Mouse (Mus musculus) lung, postnatal 4 days (tissue): ENCODE measurements around the gene Dagla.

Experiments used
- DNase-seq, 2 experiments: peaks; one replicate each; pipeline ENCODE4 v3.0.0; 2021

Dagla gene

DNA sequence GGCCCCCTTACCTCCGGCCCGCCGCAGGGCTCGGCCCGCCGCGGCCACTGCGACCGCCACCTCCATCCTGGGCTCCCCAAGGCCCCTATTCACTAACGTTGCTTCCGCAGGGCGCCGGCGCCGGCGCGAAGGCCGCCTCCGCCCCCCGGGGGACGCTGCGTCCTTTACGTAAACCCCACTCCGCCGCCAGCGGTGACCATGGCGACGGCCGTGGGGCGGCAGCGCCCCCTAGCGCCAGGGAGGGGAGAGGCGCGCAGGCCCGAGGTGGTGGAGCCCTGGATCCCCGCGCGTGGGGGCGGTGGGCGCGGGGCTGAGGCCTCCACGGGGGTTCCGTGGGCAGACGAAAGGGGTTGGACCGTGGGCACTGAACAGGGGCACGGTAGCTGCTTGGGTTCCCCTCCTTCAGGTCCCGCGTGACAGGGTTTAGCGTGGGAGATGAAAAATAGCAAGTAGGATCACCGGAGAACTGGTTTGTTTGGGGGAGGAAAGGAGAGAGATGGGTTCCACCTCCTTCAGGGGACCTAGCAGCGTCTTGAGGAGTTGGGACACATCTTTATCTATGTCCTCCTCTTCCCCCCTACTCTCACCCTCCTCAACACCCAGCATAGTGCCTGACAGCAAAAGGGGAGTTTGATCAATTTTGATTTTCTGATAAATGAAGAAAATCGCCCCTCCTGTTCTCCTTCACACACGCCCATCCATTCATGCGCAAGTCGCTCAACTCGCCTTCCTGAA lies at the start of gene Dagla:
Gene Dagla, minus strand, starts transcription at position 68 of the 735 bp plus-strand sequence.
- peak; percentile 83 to 89 for DNase-seq

DNA sequence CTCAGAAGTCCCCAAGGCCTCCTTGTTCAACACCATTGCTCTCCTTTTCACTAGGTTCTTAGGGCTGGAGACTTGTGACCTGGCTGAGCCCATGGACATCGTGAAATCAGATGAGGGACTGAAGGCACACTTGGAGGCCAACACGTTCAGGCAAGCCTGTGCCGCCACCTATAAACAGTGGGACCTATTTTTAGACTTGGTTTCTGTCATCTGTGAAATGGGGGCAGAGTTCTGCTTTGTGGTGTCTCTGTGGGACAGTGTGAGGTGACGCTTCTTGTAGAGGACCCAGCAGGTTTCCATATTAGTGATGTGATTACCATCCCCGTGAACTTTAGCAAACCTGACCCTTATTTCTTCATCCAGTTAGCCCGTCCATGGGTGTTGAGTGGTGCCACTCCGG lies 47.5 kb upstream of the Dagla start:
- no peak for DNase-seq

DNA sequence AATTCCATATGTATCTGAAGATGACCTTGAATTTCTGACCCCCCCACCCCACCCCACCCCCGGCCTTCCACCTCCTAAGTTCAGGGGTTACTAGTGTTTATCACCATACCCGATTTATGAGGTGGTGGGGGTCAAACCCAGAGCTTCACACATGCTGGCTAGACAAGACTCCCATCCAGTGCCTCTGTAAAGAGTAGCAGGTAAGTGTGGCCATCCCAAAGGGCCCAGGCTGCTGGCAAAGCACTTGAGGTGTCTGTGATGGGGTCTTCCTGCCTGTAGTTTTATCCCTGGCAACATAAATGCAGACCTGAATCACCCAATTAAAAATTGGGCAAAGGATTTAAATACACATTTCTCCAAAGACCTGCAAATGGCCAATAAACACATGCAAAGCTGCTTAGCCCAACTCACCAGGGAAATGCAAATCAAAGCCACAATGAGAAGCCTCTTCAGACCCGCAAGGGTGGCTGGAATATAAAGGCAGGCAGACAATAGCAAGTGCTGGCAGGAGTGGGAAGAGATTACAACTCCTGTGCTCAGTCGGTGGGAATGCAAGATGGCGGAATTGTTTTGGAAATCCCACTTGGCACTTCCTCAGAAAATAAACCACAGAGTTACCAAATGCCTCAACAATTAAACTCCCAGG lies 43.1 kb upstream of the Dagla start:
- no peak for DNase-seq

DNA sequence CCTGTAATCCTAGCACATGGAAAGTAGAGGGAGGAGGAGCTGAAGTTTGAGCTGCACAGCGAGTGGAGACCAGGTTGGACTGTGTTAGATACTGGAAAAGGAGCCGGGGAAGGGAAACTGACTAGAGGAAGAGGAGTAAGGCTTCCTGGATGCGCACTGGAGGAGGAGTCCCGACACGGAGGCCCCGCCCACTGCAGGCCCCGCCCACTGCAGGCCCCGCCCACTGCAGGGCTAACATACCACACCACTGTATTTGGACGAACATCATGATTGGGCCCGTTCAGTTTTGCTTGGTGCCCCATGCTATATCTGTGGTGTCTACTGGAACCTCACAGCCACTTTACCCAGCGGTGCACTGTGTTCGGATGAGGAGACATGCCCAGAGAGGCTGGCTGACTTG lies 41.0 kb upstream of the Dagla start:
- no peak for DNase-seq

DNA sequence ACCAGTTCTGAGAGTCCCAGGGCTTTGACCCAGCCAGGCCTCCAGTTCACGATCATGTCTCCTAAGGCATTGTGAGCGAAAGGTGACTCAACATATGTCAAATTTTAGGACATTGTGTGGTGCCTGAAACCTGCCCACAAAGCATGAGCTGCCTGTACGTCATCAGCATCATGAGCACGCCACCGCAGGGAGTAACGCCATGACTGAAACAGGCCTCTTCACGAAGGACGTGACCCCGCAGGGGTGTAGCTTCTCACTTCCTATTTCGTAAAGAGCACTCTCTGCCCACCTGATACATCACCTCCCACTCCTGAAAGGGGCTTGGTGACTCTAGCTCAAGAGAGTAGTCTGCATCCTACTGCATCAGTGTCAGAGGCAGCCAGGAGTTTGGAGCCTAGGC lies 39.2 kb upstream of the Dagla start:
- DNase-seq: no peak

DNA sequence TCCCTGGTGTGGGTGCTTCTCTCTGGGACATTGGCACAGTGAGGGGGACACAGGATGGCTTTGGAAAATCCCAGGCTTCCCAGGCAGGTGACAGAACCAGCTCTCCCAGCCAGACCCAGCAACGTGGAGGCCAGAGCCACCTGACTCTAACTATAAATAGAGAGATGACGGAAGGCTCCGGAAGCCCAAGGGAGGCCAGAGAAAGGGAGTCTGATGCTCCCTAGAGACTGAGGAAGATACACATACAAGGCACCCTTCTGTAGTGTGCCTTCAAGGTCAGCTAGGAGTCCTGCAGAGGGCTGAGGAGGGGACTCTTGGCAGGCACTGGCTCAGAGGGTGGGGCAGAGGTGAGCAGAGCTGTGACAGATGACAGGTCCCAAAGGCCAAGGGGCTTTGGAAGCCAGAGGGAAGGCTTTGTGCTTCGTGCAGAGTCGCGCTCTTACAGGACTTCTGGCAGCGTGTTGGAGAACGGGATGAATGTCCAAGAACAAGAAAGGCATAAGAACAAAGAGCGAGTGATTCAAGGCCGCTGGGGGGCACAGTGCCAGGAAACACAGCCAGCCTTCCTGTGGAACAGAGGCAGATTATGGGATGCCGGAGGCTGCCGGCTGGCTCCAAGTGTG lies 37.3 kb upstream of the Dagla start:
- peak; percentile 58 to 74 for DNase-seq

DNA sequence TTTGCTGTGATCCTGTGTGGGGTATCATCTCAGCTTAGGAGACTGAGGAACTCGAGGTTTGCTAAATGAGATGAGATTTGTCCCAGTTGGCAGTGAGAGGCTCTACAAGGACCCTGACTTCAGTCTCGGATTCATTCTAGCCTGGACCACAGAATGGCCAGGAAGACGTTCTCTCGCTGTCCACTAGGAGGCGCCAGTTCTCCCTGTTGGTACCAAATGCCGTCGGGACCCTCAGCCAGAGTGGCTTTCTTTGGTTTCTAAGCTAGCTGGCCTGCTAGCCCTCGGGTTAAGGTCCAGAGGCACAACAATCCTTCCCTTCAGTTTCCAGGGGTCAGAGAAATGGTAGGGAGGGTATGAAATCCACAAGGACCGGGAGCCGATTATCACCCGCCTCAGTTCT lies 36.5 kb upstream of the Dagla start:
- DNase-seq: peak; percentile 37 to 64

DNA sequence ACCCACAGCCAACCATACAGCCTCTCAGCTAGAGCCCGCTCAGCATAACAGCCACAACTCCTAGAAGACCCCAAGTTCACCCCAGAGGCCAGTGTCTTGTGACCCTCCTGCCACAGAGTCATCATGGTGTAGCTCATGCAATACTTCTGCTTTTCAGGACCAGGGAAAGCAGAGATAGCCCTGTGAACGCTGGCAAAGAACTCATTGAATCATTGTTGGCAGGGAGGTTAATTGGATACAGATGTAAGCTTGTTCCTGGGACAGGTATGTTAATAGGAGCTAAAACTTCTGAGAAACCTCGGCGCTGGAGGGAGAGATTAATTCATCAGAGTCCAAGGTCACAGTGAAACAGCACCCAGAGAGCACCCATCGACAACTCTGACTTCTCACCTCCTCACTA lies 36.0 kb upstream of the Dagla start:
- no peak for DNase-seq

DNA sequence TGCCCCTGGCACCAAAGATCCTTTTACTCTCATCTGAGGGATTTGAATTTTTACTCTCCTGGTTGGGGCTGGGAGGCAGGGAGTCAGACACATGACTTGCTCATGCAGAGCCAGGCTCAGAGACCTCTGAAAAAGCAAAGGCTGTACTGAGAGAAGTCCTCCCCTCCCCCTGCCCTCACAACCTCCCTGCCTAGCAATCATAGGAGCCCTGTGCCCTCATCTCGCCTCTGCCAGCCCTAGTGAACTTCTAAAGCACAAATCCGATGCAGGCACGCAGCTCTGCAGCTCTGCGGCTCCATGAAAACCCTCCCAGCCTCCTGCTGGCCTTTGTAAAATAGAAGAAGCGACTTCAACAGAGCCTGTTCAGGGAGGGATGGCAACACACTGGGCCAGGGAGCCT lies 34.6 kb upstream of the Dagla start:
- DNase-seq: no peak

DNA sequence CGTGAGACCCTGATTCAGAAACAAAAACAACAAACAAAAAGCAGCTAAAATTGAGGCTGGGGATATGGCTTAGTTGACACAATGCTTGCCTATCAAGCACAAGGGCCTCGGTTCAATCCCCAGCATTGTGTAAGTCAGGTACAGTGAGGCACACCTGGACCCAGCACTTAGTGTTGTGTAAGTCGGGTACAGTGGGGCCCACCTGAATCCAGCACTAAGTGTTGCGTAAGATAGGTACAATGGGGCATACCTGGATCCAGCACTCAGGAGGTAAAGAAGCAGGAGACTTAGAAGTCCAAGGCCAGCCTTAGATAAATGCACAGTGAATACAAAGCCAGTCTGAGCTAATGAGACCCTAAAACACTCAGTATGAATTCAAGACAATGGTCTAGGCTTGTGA lies 34.0 kb upstream of the Dagla start:
- DNase-seq: no peak

DNA sequence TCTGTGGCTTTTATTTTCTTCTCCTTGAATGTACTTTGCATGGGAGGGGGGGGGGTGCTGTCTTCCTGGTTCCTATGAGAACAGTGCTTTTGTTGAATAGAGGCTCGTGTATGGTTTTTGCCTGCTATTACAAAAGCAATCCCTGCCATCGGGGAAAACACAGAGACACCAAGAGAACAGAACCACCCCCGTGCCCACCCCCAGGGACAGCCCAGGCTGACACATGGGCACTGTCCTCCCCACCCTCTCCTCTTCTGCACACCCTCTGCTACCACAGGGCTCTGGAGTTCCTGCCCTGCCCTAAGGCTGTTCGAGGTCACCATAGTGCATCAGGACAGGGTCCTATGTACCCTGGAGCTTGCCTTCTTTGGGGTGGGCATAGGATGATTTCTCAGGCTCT lies 29.8 kb upstream of the Dagla start:
- no peak for DNase-seq

DNA sequence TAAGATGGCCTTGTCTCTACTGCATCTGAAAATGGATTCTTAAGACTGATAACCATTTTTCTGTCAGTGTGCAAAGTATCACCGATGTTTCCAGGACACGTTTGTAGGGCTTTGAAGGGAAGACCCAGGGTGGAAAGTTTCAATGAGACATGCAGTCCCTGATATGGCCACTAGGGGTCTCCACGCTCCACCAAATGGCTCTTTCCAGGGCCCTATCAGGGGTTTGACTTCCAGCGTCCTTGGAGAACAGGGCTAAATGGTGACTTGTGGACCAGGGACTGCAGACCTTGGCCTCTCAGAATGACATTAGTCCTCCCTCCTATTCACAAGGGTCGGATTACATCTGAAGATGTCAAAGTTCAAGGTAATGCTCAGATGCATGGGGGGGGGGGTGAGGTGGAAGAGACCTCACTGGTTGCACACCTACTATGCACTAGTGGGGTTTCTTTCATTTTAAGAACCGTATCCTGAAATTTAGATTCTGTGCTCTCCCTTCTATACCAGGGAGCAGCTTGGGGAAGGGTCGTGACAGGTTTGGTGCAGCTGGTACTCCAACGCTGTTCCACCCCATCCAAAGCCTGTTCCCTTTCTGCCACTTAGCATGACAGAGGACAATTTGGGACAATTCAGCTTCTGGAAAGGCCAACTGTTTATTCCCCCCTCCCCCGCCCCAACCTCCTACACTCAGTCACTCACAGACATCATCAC lies 29.0 kb upstream of the Dagla start:
- peak; percentile 44 to 67 for DNase-seq

DNA sequence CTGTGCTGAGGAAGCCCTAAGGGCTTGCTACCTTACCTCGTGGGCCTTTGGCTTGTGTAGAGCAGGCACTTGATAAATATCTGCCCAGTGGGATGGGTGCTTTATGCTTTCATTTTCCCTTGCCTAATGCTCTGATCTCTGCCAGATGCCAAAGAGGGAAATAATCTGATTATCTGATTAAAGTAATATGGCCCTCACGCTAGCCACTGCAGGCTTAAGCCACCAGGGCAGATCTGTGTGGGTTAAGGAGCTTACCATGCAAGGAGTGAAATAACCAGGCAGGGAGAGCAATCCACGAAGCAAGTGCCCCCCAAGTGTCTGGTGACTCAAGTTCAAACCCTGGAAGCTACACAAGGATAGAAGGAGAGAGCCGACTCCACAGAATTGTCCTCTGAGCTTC lies 27.0 kb upstream of the Dagla start:
- no peak for DNase-seq

DNA sequence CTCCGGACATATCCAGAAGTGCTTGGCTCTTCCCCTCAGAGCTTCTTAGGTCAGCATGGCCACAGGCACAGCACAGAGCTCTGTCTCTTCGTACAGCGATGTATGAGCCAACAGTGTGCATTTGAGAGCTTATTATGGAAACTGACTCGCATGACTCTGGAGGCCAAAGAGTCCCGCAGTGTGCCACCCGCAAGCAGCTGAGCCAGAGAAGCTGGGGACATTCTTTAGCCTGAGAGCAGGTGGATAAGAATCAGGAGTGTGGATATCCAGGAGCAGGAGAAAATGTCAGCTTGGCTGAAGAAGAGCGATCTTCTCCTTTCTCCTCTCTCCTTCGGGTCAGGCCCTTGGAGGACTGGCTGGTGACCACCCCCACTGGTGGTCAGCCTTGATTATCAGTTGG lies 24.4 kb upstream of the Dagla start:
- DNase-seq: no peak

DNA sequence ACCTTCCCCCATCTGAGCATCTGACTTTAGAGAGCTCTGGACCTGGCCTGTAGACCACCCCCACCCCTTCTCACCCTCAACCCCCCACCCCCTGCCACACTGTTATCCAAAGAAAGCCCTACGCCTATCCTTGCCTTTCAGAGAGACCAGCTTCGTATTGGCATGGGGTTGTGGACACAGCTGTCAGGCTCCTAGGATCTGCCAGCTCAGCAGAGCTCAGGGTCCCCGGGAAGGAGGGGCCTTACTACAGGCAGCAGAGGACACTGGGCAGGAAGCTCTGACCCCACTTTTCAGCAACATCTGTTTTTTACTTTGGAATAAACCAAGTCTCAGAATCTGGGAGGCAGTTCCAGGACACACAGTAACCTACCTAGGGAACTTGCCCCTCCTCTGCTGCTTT lies 21.9 kb upstream of the Dagla start:
- DNase-seq: peak; percentile 25 to 77

DNA sequence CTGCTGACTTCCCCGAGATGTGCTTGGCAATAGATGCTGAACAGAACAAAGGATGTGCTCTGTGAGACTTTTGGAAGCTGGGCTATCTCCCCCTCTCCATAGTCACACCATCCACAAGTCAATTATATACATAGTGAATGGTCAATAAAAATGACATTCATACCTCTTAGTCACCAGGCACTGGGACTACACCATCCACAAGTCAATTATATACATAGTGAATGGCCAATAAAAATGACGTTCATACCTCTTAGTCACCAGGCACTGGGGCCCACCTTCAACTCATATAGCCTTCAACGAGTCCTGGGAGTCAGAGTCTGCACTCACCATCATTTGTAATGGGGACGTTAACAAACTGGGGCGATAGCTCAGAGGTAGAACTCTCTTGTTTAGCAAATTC lies 19.2 kb upstream of the Dagla start:
- DNase-seq: no peak

DNA sequence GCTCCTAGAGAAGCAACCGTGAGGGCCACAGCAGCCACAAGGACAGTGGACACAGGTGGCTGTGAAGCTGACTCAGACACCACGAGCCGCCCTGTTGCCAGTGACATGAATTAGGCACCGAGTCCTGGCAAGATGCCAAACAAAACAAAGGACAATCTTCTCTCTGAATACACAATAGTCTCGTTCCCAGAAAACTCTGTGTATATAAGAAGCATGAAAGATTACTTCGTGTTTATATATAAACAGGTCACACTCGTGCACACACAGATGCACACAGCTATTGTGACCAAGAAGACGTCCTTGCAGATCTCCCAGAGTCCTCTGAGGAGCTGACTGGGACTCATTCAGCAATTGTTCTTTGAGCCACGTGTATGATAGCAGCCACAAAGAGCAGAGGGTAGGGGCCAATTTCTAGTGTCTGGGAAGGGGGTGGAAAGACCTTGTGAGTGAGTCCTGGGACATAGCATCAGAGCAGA lies 18.7 kb upstream of the Dagla start:
- peak; percentile 62 to 65 for DNase-seq

DNA sequence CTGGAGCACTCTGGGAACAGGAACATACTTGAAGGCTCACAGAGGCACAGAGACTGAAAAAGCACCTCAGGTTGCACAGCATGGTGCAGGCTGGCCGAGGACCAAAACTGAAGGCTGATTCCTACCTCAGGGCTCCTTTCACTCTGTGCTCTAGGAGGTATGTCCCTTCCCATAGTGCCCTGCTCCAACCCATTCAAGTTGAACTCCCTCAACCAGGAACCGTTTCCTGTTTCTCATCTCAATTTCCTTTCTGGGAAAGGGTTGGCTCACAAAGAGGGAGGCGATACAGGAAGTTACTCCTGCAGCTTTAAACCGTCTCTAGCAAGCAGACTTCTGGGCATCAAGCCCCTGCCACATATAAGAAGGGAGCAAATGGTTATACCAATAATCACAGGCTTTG lies 13.1 kb upstream of the Dagla start:
- no peak for DNase-seq

DNA sequence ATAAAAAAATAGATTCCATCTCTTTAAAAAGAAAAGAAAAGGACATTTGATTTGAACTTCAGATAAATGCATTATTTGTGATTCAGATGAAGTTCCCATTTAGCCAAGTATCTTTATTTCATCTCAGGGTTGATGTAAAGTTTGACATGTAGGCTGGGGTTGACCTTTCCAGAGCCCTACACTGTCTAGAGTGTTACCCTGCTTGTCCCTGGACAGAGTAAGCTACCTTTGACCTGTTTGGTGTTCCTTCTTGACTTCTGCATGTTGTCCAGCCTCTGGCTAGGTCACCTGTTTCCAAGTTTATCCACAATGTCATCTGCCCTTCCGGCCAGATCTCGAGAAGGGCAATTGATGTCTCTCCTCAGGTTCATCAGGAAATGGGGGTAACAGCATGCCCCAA lies 12.7 kb upstream of the Dagla start:
- DNase-seq: no peak

DNA sequence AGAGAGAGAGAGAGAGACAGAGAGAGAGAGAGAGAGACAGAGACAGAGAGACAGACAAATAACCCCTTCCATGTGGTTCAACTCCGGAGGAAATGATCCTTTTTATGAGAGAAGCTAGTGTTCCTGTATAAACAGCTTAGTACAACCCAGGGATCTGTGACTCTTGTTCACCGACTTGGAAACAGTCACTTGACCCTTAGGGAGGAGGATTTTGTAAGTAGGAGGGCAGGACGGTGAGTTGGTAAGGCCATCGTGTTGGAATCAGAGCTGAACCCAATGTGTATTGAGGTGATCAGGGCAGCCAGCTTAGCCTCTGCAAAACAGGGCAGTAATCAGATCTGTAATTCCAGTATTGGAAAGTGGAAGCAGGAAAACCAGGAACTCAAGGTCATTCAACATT lies 12.3 kb upstream of the Dagla start:
- DNase-seq: no peak

DNA sequence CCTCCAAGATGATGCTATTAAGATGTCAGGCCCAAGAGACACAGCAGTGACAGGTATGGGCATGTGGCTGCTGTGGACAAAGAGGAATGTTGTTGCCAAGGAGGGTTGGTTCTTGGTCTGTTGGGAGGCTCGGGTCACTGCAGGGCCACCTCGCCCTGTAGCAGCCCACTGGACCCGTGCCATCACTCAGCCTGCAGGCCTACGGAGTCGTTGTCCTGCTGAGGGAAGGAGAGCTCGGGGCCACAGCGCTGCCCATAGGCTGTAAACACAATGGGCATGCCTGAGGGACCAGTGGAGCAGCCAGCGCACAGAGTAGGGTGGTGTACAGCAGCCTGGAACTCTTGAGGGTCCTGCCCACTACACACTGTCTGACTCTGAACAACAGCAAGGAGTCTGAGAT lies 7.4 kb upstream of the Dagla start:
- peak in 1 of 2 experiments; percentile 39 for DNase-seq

DNA sequence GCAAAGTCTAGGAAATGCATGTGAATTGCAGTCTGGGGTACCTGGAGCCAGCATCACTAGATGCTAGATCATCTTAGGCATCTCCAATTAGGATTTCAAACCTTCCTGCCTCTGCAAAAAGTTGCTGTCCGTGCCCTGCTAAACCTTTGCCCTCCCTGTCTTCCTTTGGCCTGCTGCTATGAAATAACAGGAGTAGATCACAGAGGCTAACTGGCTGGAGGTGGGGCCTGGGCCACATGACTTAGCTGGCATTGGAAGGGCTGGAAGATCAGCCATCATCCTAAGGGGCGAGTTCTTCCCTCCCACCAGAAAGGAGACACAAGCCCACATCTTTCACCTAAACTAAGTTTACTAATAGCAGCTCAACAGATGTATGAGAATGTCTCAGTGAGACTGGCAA lies 4.3 kb upstream of the Dagla start:
- DNase-seq: no peak

DNA sequence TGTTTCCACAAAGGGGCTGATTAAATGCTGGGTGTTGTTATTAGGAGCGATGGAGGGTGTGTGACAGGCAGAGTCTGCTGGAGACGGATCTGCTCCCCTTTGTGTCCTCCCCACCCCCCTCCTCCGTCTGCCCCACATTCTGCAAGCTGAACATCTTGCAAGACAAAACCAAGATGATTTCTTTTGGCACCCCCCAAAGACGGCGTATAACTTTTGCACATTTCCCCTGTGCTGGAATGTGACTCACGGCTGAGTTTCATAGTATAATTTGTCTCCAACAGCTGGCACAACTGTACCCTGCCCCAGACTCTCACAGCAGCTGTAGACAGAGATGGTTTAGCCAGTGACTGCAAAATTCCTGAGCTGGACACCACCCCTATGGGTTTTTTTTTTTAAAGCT lies 3.3 kb upstream of the Dagla start:
- peak in 1 of 2 experiments; percentile 39 for DNase-seq

DNA sequence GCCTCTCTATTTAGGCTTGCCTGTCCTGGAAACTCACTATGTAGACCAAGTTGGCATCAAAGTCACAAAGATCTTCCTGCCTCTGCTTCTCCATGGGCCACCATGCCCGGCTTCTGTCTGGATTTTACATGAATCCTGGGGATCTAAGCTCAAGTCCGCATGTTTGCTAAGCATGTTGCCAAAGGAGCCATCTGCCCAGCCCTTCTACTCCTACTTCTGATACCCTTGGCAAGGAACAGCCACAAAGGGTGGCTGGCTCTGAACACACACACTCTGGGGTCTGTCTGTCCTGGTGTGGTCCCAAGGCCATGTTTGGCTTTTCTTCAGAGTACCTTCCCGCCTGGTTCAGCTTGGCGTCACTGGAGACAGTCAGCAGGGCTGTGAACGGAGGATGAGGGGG lies 2.7 kb upstream of the Dagla start:
- no peak for DNase-seq
